Mouse (Mus musculus) adrenal gland, adult 18-20 months (tissue): ENCODE results near the gene 2310079G19Rik. TPM values are rescaled to one million over a fixed set of nuclear protein-coding genes. Genes with fewer than 3 reads are reported as not detected.

Experiments
- DNase-seq, 2 experiments: peaks; one replicate each; pipeline ENCODE4 v3.0.0; 2021 to 2022; ENCODE audit warnings: low spot score in 2 of 2
- long read RNA-seq, 2 experiments: library from polyadenylated mRNA; stranded (forward); transcript quantifications; one replicate each; pipeline ENCODE4 v2.0.0; 2021
- total RNA-seq, 2 experiments: library from RNA; stranded (reverse); gene quantifications; 1 replicate in 1 of 2; 2 replicates in 1 of 2; pipeline ENCODE4 v1.2.3; 2021

Gene 2310079G19Rik
- total RNA-seq, result not detected
- long read RNA-seq, experiment 1, result 0 reads
- long read RNA-seq, experiment 2, result 0 reads

- no peak for DNase-seq
These were observed at the start of gene 2310079G19Rik for GRCm38 (mm10) chr16:88627566-88627965. 2310079G19Rik (minus strand) TSS chr16:88627666.

- no peak for DNase-seq
These were observed 44.1 kb upstream of the 2310079G19Rik start, which contains the start of gene Krtap27-1 for GRCm38 (mm10) chr16:88671571-88671970. Krtap27-1 (minus strand) TSS chr16:88671671.

- DNase-seq, result no peak
These were observed 30.0 kb upstream of the 2310079G19Rik start for GRCm38 (mm10) chr16:88657426-88657825.

DNA sequence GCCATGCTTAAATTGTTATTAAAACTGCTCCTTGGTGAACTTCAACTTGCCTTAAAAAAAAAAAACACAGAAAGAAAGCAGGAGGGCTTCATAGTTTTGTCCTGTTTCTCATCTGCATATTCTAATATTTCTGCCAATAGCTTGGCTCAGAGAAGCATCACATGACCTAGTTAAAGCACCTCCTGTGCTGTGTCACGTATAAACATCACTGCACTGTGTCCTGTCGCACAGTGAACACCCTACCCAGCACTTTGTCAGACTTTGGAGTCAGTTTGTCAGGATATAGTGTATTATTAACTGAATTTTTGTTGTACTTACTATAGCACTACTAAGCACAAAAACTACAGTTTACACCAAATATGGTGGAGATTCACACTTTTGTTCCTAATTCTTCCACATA lies 24.5 kb upstream of the 2310079G19Rik start:
- DNase-seq, result no peak

GRCm38 (mm10) chr16:88651082-88651481 lies 23.6 kb upstream of the 2310079G19Rik start:
- DNase-seq, result no peak

DNA sequence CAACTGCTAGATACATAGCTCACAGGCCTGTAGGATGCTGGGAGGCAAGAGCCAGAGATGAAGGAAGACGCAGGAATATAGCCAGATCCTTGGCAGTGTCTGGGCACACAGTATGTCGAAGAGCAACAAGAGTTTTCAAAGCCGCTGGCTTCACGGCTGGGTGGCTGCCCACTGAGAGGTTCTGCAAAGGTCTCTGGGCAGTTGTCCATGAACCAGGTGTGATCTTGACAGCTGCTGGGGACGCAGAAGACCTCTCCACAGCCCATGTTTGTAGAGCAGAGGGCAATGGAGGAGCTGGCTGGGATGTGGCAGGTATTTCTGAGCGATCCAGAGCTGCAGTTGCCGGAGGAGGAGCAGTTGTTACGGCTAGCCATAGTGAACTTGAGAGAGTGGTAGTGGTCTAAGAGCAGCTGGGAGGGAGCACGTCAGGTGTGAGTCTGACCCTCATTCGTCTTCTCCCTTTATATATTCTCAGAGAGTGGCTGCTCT lies 19.9 kb upstream of the 2310079G19Rik start, which contains the start of gene Krtap26-1:
Gene Krtap26-1, minus strand, starts transcription at position 439 of the 489 bp plus-strand sequence.
- no peak for DNase-seq

- no peak for DNase-seq
These were observed 19.1 kb upstream of the 2310079G19Rik start for GRCm38 (mm10) chr16:88646366-88647111.

- no peak for DNase-seq
These were observed 12.6 kb upstream of the 2310079G19Rik start for GRCm38 (mm10) chr16:88640053-88640452.

DNA sequence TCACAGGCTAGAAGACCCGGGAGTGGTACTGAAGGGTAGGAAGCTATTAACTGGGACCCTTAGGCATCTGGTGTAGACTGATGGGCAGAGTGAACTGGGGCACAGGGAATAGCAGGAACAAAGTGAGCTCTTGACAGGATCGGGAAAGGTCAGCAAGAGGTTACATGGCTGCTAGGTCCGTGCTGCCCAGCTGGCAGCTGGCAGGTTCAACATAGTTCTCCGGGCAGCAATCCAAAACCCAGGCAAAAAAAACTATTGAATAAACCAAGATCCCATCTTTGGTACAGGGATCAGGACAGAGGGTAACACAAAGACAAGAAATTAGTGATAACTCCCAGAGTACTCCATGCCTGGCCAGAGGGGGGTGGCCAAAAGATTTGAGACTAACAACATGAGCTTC lies 7.7 kb upstream of the 2310079G19Rik start:
- no peak for DNase-seq

DNA sequence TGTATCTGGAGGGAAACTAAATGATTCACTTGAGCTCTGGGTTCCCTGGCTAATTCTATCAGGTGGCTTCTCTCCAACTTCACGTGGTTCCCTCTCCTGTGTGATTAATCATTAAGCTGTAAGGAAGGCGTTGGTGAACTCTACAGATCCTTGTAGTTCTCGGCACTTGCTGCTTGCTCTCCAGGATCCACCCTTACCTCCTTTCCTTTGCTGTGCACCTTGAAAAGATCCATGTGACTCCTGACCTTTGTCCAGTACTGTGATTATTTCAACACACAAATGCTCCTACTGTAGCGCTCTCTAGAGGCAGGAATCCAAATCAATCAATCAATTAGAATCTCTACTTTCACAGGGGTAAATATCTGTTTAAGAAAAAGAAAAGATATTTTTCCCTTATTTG lies 4.0 kb upstream of the 2310079G19Rik start:
- DNase-seq, result no peak

DNA sequence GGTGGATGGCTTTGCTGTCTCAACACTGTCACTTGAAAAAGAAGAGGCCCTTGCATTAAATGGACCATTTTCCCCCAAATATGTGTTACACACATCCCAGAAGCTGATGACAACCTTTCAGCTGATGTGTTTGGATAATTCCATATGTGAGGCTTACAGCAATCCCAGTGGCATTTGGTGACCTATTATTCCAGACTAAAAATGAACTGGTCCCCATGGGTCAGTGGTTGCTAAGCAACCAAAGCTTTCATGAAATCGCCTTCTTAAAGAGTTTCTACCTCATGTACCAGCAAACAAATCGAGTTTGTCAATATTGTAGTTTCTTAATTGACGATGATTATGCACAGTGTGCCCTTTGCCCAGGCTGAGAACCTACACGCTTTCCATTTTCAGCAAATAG lies 14.8 kb downstream of the 2310079G19Rik start:
- DNase-seq, result no peak

GRCm38 (mm10) chr16:88611922-88612321 lies 15.5 kb downstream of the 2310079G19Rik start, which contains the start of gene Krtap24-1:
Krtap24-1 (minus strand) TSS chr16:88612279.
- DNase-seq, result no peak

GRCm38 (mm10) chr16:88604570-88604969 lies 22.9 kb downstream of the 2310079G19Rik start:
- DNase-seq, result no peak

DNA sequence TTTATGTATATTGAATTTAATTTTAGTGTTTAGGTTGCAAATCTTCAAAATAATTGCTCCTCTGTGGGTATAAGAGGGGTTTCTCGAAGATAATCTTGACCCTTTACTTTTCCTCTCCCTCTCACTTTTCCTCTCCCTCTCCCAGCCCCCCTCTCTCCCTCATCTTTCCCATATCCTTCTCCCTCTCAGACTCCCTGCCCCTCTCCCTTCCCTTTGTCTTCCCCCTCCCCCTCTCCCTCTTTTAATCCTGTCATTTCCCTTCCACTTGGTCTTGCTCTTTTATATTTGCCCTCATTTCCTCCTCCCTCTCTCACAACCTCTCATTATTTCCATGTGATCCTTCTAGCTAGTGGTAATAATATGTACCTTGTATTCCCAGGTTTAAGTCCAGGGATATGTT lies 25.0 kb downstream of the 2310079G19Rik start:
- DNase-seq, result no peak

DNA sequence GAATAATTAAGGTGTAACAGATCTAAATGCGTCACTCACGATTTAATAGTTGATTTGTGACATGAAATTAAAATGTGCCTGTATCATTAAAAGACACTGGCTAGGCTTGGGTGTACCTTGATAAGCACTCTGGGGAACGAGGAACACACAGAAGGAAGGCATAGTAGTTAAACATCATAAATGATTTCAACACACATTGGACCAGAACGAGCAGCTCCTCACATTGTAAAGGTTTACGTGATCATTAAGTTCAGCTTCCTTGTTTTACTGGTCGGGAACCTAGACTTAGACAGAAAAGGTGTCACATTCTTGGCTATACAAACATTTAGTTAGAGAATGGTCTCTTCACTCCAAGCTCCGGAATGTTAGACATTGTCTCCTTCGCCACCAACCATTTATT lies 27.2 kb downstream of the 2310079G19Rik start:
- no peak for DNase-seq

DNA sequence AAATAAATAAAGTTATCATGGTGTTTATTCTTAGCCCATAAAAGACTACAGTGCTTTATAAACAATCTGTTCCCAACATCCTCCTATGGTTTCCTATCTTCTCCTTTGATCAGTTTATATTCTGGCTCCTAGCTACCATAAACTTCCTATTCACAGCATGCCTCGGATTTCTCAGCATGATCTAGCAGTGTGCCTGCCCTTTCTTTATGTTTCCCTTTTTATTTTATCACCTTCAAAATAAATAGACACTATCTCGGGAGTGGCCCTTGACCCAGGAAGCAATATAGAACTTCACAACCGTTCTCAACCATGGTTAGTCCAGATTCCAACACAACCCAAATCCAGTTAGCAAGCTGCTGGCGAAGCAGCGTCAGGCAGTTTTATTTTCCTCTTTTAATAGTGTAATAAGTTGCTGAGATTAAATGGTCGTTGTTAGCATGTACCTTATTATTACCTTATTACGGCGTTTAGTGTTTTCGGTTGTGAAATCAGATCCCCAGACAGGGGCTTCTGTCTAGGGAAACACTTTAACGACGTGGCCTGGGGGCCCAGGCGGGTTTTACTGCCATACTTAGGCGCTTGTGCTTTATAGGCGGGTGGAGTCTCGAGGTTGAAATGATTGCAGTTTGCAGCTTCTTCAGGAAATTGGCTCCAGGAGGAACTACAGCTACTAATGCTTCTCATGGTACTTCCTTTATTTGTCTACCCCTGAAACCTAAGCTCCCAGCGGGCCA lies 27.8 kb downstream of the 2310079G19Rik start:
- no peak for DNase-seq

- no peak for DNase-seq
These were observed 34.7 kb downstream of the 2310079G19Rik start for GRCm38 (mm10) chr16:88592758-88593157.

DNA sequence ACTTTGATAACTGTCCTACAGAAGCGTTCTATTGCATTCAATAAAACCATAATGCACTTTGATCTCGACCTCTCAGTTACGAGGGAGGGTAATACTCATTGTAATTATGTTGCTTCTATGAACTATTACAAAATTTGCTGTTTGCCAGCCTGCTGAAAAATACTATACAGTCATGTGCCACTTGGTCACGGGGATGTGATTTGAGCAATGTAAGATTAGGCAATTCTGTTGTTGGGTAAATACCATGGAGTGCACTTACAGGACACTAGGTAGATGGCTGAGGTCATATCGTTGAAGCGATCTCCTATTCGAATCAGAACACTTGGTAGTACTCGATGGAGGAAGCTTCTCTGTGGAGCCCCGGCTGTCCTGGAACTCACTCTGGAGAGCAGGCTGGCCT lies 44.1 kb downstream of the 2310079G19Rik start:
- no peak for DNase-seq
